Mouse (Mus musculus) lung, adult 2 months (tissue): Measurements from ENCODE around the gene Gpr3.

Experiments
- CTCF ChIP-seq: fragments of 200-500 bp; IDR thresholded peaks from 2 replicates; pipeline ENCODE4 v1.5.1; 2011; ENCODE audit warnings: mild to moderate bottlenecking, low read length, control low read depth; ENCODE audit not compliant: insufficient read depth
- POLR2A ChIP-seq: fragments of 200-500 bp; IDR thresholded peaks from 2 replicates; pipeline ENCODE4 v1.6.1; 2011; ENCODE audit warnings: low read depth, mild to moderate bottlenecking, control low read depth, low read length, borderline replicate concordance; ENCODE audit errors: extremely low read depth

- TF ChIP-seq CTCF = no peak
- no peak for TF ChIP-seq POLR2A
Observed at GRCm38 (mm10) chr4:133257798-133258408, 45.6 kb upstream of the Gpr3 start.
